In the genomic region with DNA sequence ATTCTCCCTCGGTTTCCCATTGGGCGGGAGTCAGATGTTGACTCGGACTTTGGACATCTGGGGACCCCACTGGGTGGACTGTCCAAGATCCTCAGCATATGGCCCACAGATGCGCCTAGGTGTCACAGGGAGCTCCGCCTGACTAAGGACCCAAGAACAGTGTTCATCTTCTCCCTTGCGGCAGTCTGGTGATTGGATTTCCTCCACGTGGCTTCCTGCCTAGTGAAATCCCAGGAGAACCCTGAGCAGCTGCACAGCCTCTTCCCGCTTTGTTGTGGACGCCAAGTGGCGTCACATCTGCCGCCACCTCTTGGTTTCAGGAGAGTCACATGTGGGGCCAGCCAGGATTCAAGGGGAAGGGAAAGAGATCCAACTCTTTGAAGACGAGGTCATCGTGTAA, we compare ENCODE assay signal across 12 mouse cellular contexts.
DNase-seq lines count a peak whose midpoint lies in the region; ATAC-seq and TF ChIP-seq lines count a peak whose summit lies in the region.
"Had no signal": no experiment of that assay in that cellular context is flagged by ENCODE, and none has a peak within 500 bp of the region (broad histone marks: within the 10 kb centered on the region; RNA-seq: fewer than 3 reads in every experiment).

No protein-coding gene starts in this region.

- no peak overlapping the region for H3K27ac ChIP-seq in lung, embryonic 14.5 days (ENCODE audit: low read depth)
- H3K27ac ChIP-seq in liver, embryonic 11.5 days (ENCODE audit: low read depth, low read length), result no peak overlapping the region
- H3K27ac ChIP-seq: hindbrain, embryonic 10.5 days had no signal

- no peak for TF ChIP-seq CTCF in lung, embryonic 14.5 days (IDR thresholded peaks at IDR 0.05; ENCODE audit: low read depth)

- H3K9ac ChIP-seq in lung, embryonic 14.5 days, result no peak overlapping the region
- no peak overlapping the region for H3K9ac ChIP-seq in liver, embryonic 11.5 days (ENCODE audit: low read depth, low read length)

- no peaks in the 10 kb centered on the region for H3K9me3 ChIP-seq in lung, embryonic 14.5 days (ENCODE audit: low read depth, low read length)
- H3K9me3 ChIP-seq in liver, embryonic 11.5 days (ENCODE audit: control insufficient read depth, low read length), result no peaks in the 10 kb centered on the region

- WGBS in lung, embryonic 14.5 days, result 65% methylated on average over 13 of the region's 13 CpGs
- 83% methylated on average over 13 of the region's 13 CpGs for WGBS in liver, embryonic 11.5 days

- no peak for ATAC-seq in lung, embryonic 14.5 days (ENCODE audit: insufficient read depth)
- ATAC-seq in liver, embryonic 11.5 days (replicated peaks; ENCODE audit: low FRiP score), result no peak

- DNase-seq in cerebellum, postnatal 10 days, result peak; percentile 65 to 75
- DNase-seq in cerebellum, adult 9-11 months, result no peak
- peak; percentile 23 for DNase-seq in lung, embryonic 14.5 days
- DNase-seq in lung, postnatal 36 days, result no peak
- peak; percentile 71 for DNase-seq in gastrocnemius, postnatal 25 days
- peak; percentile 61 for DNase-seq in ovary, postnatal 14 days (ENCODE audit: low spot score)
- DNase-seq in liver, embryonic 11.5 days (ENCODE audit: low spot score), result no peak
- DNase-seq in thymus, postnatal 4 days, result no peak
- DNase-seq: cerebellum, adult 18-20 months; kidney, adult 9 months had no signal

- H3K36me3 ChIP-seq in lung, embryonic 14.5 days (ENCODE audit: insufficient read depth), result no peaks in the 10 kb centered on the region
- H3K36me3 ChIP-seq in liver, embryonic 11.5 days (ENCODE audit: control insufficient read depth, insufficient read depth, low read length), result no peaks in the 10 kb centered on the region
- H3K36me3 ChIP-seq: G1E; hindbrain, embryonic 10.5 days had no signal

- H3K4me1 ChIP-seq in lung, embryonic 14.5 days (ENCODE audit: insufficient read depth), result no peaks in the 10 kb centered on the region
- no peaks in the 10 kb centered on the region for H3K4me1 ChIP-seq in liver, embryonic 11.5 days (replicated peaks; ENCODE audit: control insufficient read depth, insufficient read depth, low read length)

- H3K4me3 ChIP-seq in lung, embryonic 14.5 days (ENCODE audit: low read depth, low read length), result no peak overlapping the region
- no peak overlapping the region for H3K4me3 ChIP-seq in liver, embryonic 11.5 days (ENCODE audit: low read depth, low read length)
- H3K4me3 ChIP-seq: hindbrain, embryonic 10.5 days had no signal

- no peak overlapping the region for H3K4me2 ChIP-seq in lung, embryonic 14.5 days
- no peak overlapping the region for H3K4me2 ChIP-seq in liver, embryonic 11.5 days

- no peaks in the 10 kb centered on the region for H3K27me3 ChIP-seq in lung, embryonic 14.5 days (ENCODE audit: insufficient read depth, low read length)
- H3K27me3 ChIP-seq in liver, embryonic 11.5 days (replicated peaks; ENCODE audit: control insufficient read depth, insufficient read depth, low read length), result no peaks in the 10 kb centered on the region

Comparison
In these comparisons a context has a peak if more than half of its experiments do, and no peak if none do; other contexts are left out.
1. DNase-seq: peak in cerebellum, postnatal 10 days (2 of 2), lung, embryonic 14.5 days (single experiment), gastrocnemius, postnatal 25 days (single experiment) and ovary, postnatal 14 days (single experiment); none in cerebellum, adult 9-11 months (single experiment), lung, postnatal 36 days (single experiment), liver, embryonic 11.5 days (single experiment) and thymus, postnatal 4 days (single experiment).